Mouse (Mus musculus) kidney, postnatal 0 days (tissue): ENCODE data around the gene Fgfr2. TPM values are rescaled to one million over a fixed set of nuclear protein-coding genes. Genes with fewer than 3 reads are reported as not detected.

Experiments
- ATAC-seq: fragments of 200-750 bp; cut with Nextera tagmentation; replicated peaks from 2 replicates; pipeline ENCODE4 v1.8.0; 2017; ENCODE audit warnings: low read depth, moderate number of reproducible peaks, moderate TSS enrichment, moderate library complexity; ENCODE audit not compliant: low FRiP score
- DNase-seq: peaks from one replicate; pipeline ENCODE4 v3.0.0-alpha.2; 2016; ENCODE audit warnings: low spot score
- H3K27ac ChIP-seq: fragments of 300-500 bp; sonication (generic); 2 replicates; pipeline ENCODE4 v1.5.1; 2014; ENCODE audit warnings: mild to moderate bottlenecking
- H3K27me3 ChIP-seq: fragments of 300-500 bp; sonication (generic); 2 replicates; pipeline ENCODE4 v1.6.1; 2014; ENCODE audit warnings: low read length, mixed read lengths; ENCODE audit not compliant: insufficient read depth
- H3K36me3 ChIP-seq: fragments of 300-500 bp; sonication (generic); 2 replicates; pipeline ENCODE4 v1.6.1; 2014; ENCODE audit warnings: low read length, mixed read lengths; ENCODE audit not compliant: insufficient read depth
- H3K4me1 ChIP-seq: fragments of 300-500 bp; sonication (generic); replicated peaks from 2 replicates; pipeline ENCODE4 v1.6.1; 2014; ENCODE audit warnings: antibody characterized with exemption, low read length, mixed read lengths; ENCODE audit not compliant: insufficient read depth
- H3K4me2 ChIP-seq: fragments of 300-500 bp; sonication (generic); 2 replicates; pipeline ENCODE4 v1.6.1; 2014; ENCODE audit warnings: mild to moderate bottlenecking, low read length, moderate library complexity, mixed read lengths
- H3K4me3 ChIP-seq: fragments of 300-500 bp; sonication (generic); replicated peaks from 2 replicates; pipeline ENCODE4 v1.5.1; 2014; ENCODE audit warnings: low read depth, low read length
- H3K9ac ChIP-seq: fragments of 300-500 bp; sonication (generic); 2 replicates; pipeline ENCODE4 v1.6.1; 2014; ENCODE audit warnings: low read depth, low read length
- H3K9me3 ChIP-seq: fragments of 300-500 bp; sonication (generic); replicated peaks from 2 replicates; pipeline ENCODE4 v1.6.1; 2016; ENCODE audit warnings: low read length, inconsistent platforms, mixed read lengths
- CTCF ChIP-seq: IDR thresholded peaks from 2 replicates; pipeline ENCODE4 v1.5.1; 2016; ENCODE audit warnings: antibody characterized with exemption, low read depth, mild to moderate bottlenecking, moderate library complexity
- WGBS: fragments of 180-500 bp; shearing (Covaris S2); extraction: QIAGEN DNeasy Blood & Tissue Kit; methylation state at CpG from one replicate; pipeline ENCODE4 v1.1.7; 2014; 5-methylcytosine and 5-hydroxymethylcytosine counted together
- polyA plus RNA-seq: library from polyadenylated mRNA; unstranded; fragments of >200 nt; fragmentation: Nextera tagmentation; extraction: Ambion mirVana; gene quantifications from 2 replicates; pipeline ENCODE4 v1.2.1, GENCODE M21; 2015

Fgfr2 gene
- polyA plus RNA-seq, 1 experiment from 2014 or later: 79.8 TPM

- 0 out of 2 replicates have a peak, but pooled peaks cover 3% of the 10 kb centered on the region for H3K36me3 ChIP-seq
- no peak overlapping the region for H3K27ac ChIP-seq
- 92% methylated on average over 5 of the region's 5 CpGs for WGBS
- ATAC-seq: no peak
- no peaks in the 10 kb centered on the region; the same call in 1 of the 2 replicates for H3K4me1 ChIP-seq
- no peak overlapping the region for H3K4me2 ChIP-seq
- no peak overlapping the region for H3K4me3 ChIP-seq
- TF ChIP-seq CTCF: no peak
- no peaks in the 10 kb centered on the region for H3K27me3 ChIP-seq
- H3K9ac ChIP-seq: no peak overlapping the region
- no peaks in the 10 kb centered on the region for H3K9me3 ChIP-seq
- DNase-seq: no peak
These were observed 2459.1 kb downstream of the Fgfr2 start for GRCm38 (mm10) chr7:130664037-130664436.

GRCm38 (mm10) chr7:130662869-130663268, 2460.3 kb downstream of the Fgfr2 start:
- H3K4me2 ChIP-seq: no peak overlapping the region
- H3K9me3 ChIP-seq: no peaks in the 10 kb centered on the region
- ATAC-seq (no peak), DNase-seq (no peak)
- no peak overlapping the region for H3K27ac ChIP-seq
- no peak overlapping the region for H3K4me3 ChIP-seq
- TF ChIP-seq CTCF: no peak
- 0 out of 2 replicates have a peak, but pooled peaks cover 3% of the 10 kb centered on the region for H3K36me3 ChIP-seq
- peaks cover 2% of the 10 kb centered on the region for H3K4me1 ChIP-seq
- H3K9ac ChIP-seq: no peak overlapping the region
- WGBS: 58% methylated on average over 4 of the region's 4 CpGs
- H3K27me3 ChIP-seq: no peaks in the 10 kb centered on the region

GRCm38 (mm10) chr7:130662250-130662649, 2460.9 kb downstream of the Fgfr2 start:
- Histone ChIP-seq H3K27me3 (no peaks in the 10 kb centered on the region), H3K27ac (peak overlapping the region; percentile 43; the same call in 1 of the 2 replicates), H3K36me3 (0 out of 2 replicates have a peak, but pooled peaks cover 3% of the 10 kb centered on the region), H3K9me3 (no peaks in the 10 kb centered on the region), H3K4me1 (peaks cover 3% of the 10 kb centered on the region), H3K9ac (no peak overlapping the region), H3K4me2 (no peak overlapping the region), H3K4me3 (no peak overlapping the region)
- ATAC-seq (0 out of 2 replicates have a peak, but pooled peaks have one; percentile 41), DNase-seq (peak; percentile 57)
- 58% methylated on average over 5 of the region's 5 CpGs for WGBS
- no peak for TF ChIP-seq CTCF

GRCm38 (mm10) chr7:130659129-130659528, 2464.0 kb downstream of the Fgfr2 start:
- no peak overlapping the region for H3K9ac ChIP-seq
- no peak overlapping the region for H3K27ac ChIP-seq
- 86% methylated on average over 5 of the region's 5 CpGs for WGBS
- no peaks in the 10 kb centered on the region for H3K27me3 ChIP-seq
- H3K4me2 ChIP-seq: no peak overlapping the region
- TF ChIP-seq CTCF: no peak
- H3K36me3 ChIP-seq: no peaks in the 10 kb centered on the region
- no peak overlapping the region for H3K4me3 ChIP-seq
- DNase-seq: no peak
- ATAC-seq: no peak
- peaks cover 19% of the 10 kb centered on the region for H3K4me1 ChIP-seq
- H3K9me3 ChIP-seq: no peaks in the 10 kb centered on the region

- 52% methylated on average over 13 of the region's 13 CpGs for WGBS
- no peak overlapping the region for H3K9ac ChIP-seq
- ATAC-seq (no peak), DNase-seq (no peak)
- H3K36me3 ChIP-seq: no peaks in the 10 kb centered on the region
- H3K4me3 ChIP-seq: no peak overlapping the region
- H3K9me3 ChIP-seq: no peaks in the 10 kb centered on the region
- no peak overlapping the region for H3K4me2 ChIP-seq
- H3K4me1 ChIP-seq: peaks cover 26% of the 10 kb centered on the region
- H3K27ac ChIP-seq: no peak overlapping the region
- no peaks in the 10 kb centered on the region for H3K27me3 ChIP-seq
- no peak for TF ChIP-seq CTCF
These were observed 2465.4 kb downstream of the Fgfr2 start for GRCm38 (mm10) chr7:130657751-130658150.

GRCm38 (mm10) chr7:130656965-130657364, 2466.2 kb downstream of the Fgfr2 start:
- Histone ChIP-seq H3K9ac (no peak overlapping the region), H3K9me3 (no peaks in the 10 kb centered on the region), H3K27me3 (no peaks in the 10 kb centered on the region), H3K27ac (no peak overlapping the region), H3K4me3 (no peak overlapping the region), H3K4me1 (peaks cover 26% of the 10 kb centered on the region), H3K36me3 (no peaks in the 10 kb centered on the region), H3K4me2 (no peak overlapping the region)
- WGBS: 75% methylated on average over 8 of the region's 8 CpGs
- no peak for TF ChIP-seq CTCF
- DNase-seq (no peak), ATAC-seq (no peak)

- Histone ChIP-seq H3K4me3 (no peak overlapping the region), H3K9ac (no peak overlapping the region), H3K9me3 (no peaks in the 10 kb centered on the region), H3K4me2 (no peak overlapping the region), H3K4me1 (peaks cover 26% of the 10 kb centered on the region), H3K27ac (peak overlapping the region; percentile 47; the same call in 1 of the 2 replicates), H3K36me3 (no peaks in the 10 kb centered on the region), H3K27me3 (no peaks in the 10 kb centered on the region)
- TF ChIP-seq CTCF: no peak
- ATAC-seq (no peak), DNase-seq (peak; percentile 61)
- WGBS: 18% methylated on average over 2 of the region's 2 CpGs
These were observed 2468.6 kb downstream of the Fgfr2 start for GRCm38 (mm10) chr7:130654562-130654961.
